Mouse (Mus musculus): ENCODE data around the gene Emc6. TPM values are rescaled to one million over a fixed set of nuclear protein-coding genes. Genes with fewer than 3 reads are reported as not detected.

Emc6 gene
- polyA plus RNA-seq (2016; fragmentation: Nextera tagmentation; extraction: Ambion mirVana) = 122 and 129 TPM in 2 replicates

GRCm38 (mm10) chr11:73176608-73177508 is at the start of gene Emc6, which contains the start of gene Tax1bp3:
Gene Emc6, minus strand, starts transcription at chr11:73177037.
Gene Tax1bp3, plus strand, starts transcription at chr11:73177083.
- peak; percentile 98 for ATAC-seq (ENCODE audit: low FRiP score, low read depth)
- Histone ChIP-seq H3K27ac (peak within 1 kb of the TSS; percentile 79), H3K9me3 (no peaks in the 10 kb centered on the region), H3K27me3 (replicated peaks) (no peaks in the 10 kb centered on the region), H3K4me1 (peaks cover 25% of the 10 kb centered on the region), H3K4me2 (replicated peaks) (peak within 1 kb of the TSS; percentile 73), H3K36me3 (peaks cover 13% of the 10 kb centered on the region), H3K4me3 (peak within 1 kb of the TSS; percentile 93), H3K9ac (peak within 1 kb of the TSS; percentile 86)
- under 1% methylated on average over 81 of the region's 81 CpGs for WGBS

GRCm38 (mm10) chr11:73225856-73226255 is 49.0 kb upstream of the Emc6 start:
- no peaks in the 10 kb centered on the region for H3K36me3 ChIP-seq
- no peak overlapping the region for H3K4me3 ChIP-seq
- H3K4me2 ChIP-seq (replicated peaks) = no peak overlapping the region
- ATAC-seq (ENCODE audit: low FRiP score, low read depth) = no peak
- H3K4me1 ChIP-seq = no peaks in the 10 kb centered on the region
- no peak overlapping the region for H3K27ac ChIP-seq
- no peak overlapping the region for H3K9ac ChIP-seq
- WGBS = 93% methylated on average over 6 of the region's 6 CpGs
- peaks cover 3% of the 10 kb centered on the region; the same call in 1 of the 2 replicates for H3K9me3 ChIP-seq
- H3K27me3 ChIP-seq (replicated peaks) = no peaks in the 10 kb centered on the region

DNA sequence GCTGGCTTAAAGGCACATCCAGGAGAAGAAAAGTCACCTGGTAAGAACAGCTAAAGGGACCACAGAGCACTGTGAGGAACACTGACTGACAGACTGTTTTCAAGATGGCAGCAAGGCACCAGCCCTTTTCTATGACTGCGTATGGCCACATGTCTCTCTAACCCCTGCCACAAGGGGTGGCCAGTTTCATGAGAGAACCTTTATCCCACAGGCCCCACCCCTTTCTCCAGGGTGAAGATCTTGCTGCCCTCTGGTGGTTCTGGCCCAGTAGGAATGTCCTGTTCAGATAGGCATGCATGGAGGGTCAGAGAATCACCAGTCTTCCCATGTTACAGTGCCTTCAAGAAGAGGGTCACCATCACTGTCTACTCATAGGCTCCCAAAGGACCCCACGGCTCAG is 47.1 kb upstream of the Emc6 start:
- no peaks in the 10 kb centered on the region for H3K36me3 ChIP-seq
- peaks cover under 1% of the 10 kb centered on the region; the same call in 1 of the 2 replicates for H3K9me3 ChIP-seq
- 73% methylated on average over 2 of the region's 2 CpGs for WGBS
- no peak overlapping the region for H3K27ac ChIP-seq
- no peaks in the 10 kb centered on the region for H3K27me3 ChIP-seq (replicated peaks)
- no peak overlapping the region for H3K9ac ChIP-seq
- H3K4me3 ChIP-seq = no peak overlapping the region
- no peak for ATAC-seq (ENCODE audit: low FRiP score, low read depth)
- no peaks in the 10 kb centered on the region for H3K4me1 ChIP-seq
- no peak overlapping the region for H3K4me2 ChIP-seq (replicated peaks)

DNA sequence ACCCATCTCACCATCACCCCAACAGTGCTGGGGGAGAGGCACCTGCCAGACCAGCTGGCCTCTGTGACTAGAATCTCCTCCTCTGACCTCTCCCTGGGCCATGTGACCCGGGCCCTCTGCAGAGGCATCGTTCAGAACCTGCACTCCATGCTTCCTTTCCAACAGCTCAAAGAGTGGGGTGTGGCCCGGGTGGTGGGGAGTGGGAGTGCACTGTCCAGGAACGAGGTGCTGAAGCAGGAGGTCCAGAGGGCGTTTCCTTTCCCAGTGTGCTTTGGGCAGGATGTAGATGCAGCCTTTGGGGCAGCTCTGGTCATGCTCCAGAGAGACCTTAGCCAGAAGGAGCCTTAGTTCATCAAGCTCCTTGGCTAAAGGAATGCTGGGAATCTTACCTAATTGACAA is 46.0 kb upstream of the Emc6 start:
- WGBS = 46% methylated on average over 5 of the region's 5 CpGs
- no peaks in the 10 kb centered on the region for H3K27me3 ChIP-seq (replicated peaks)
- ATAC-seq (ENCODE audit: low FRiP score, low read depth) = no peak
- H3K4me2 ChIP-seq (replicated peaks) = no peak overlapping the region
- H3K27ac ChIP-seq = no peak overlapping the region
- no peaks in the 10 kb centered on the region for H3K9me3 ChIP-seq
- no peaks in the 10 kb centered on the region for H3K4me1 ChIP-seq
- no peaks in the 10 kb centered on the region for H3K36me3 ChIP-seq
- no peak overlapping the region for H3K9ac ChIP-seq
- no peak overlapping the region for H3K4me3 ChIP-seq

GRCm38 (mm10) chr11:73220651-73221050 is 43.8 kb upstream of the Emc6 start:
- no peak overlapping the region for H3K4me2 ChIP-seq (replicated peaks)
- no peaks in the 10 kb centered on the region for H3K36me3 ChIP-seq
- H3K4me1 ChIP-seq = no peaks in the 10 kb centered on the region
- H3K9ac ChIP-seq = no peak overlapping the region
- no peak for ATAC-seq (ENCODE audit: low FRiP score, low read depth)
- no peak overlapping the region for H3K27ac ChIP-seq
- H3K27me3 ChIP-seq (replicated peaks) = no peaks in the 10 kb centered on the region
- H3K4me3 ChIP-seq = no peak overlapping the region
- no peaks in the 10 kb centered on the region for H3K9me3 ChIP-seq
- 89% methylated on average over 1 of the region's 1 CpGs for WGBS

DNA sequence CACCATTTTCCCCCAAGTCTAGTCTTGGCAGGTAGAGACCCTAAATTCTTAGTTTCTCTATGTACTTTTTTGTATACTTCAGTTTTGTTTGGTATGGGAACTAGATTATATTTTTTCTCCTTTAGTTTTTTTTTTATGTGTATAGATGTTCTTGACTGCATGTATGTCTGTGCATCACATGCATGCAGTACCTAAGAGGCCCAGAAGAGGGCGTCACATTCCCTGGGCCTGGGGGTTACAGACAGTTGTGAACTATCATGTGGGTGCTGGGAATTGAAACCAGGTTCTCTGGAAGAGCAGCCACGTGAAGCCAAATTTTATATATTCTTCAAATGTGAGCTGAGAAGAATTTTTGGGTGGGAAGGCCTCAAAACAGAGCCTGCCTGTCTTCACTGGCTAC is 42.8 kb upstream of the Emc6 start:
- H3K9ac ChIP-seq = no peak overlapping the region
- no peak for ATAC-seq (ENCODE audit: low FRiP score, low read depth)
- WGBS = 51% methylated on average over 2 of the region's 2 CpGs

GRCm38 (mm10) chr11:73213956-73214355 is 37.1 kb upstream of the Emc6 start:
- H3K36me3 ChIP-seq = no peaks in the 10 kb centered on the region
- no peak overlapping the region for H3K9ac ChIP-seq
- H3K4me1 ChIP-seq = no peaks in the 10 kb centered on the region
- H3K27ac ChIP-seq = no peak overlapping the region
- no peak overlapping the region for H3K4me2 ChIP-seq (replicated peaks)
- 82% methylated on average over 3 of the region's 3 CpGs for WGBS
- H3K4me3 ChIP-seq = no peak overlapping the region
- H3K9me3 ChIP-seq = no peaks in the 10 kb centered on the region
- ATAC-seq (ENCODE audit: low FRiP score, low read depth) = no peak
- no peaks in the 10 kb centered on the region for H3K27me3 ChIP-seq (replicated peaks)

More for the DNA sequence above, 42.8 kb upstream of the Emc6 start:
- no peaks in the 10 kb centered on the region for H3K36me3 ChIP-seq
- H3K27ac ChIP-seq = no peak overlapping the region
- H3K4me1 ChIP-seq = no peaks in the 10 kb centered on the region
- H3K4me3 ChIP-seq = no peak overlapping the region
- no peak overlapping the region for H3K4me2 ChIP-seq (replicated peaks)
- H3K27me3 ChIP-seq (replicated peaks) = no peaks in the 10 kb centered on the region
- H3K9me3 ChIP-seq = no peaks in the 10 kb centered on the region

GRCm38 (mm10) chr11:73207621-73208020 is 30.8 kb upstream of the Emc6 start:
- no peaks in the 10 kb centered on the region for H3K9me3 ChIP-seq
- no peaks in the 10 kb centered on the region for H3K4me1 ChIP-seq
- no peak overlapping the region for H3K4me3 ChIP-seq
- no peaks in the 10 kb centered on the region for H3K27me3 ChIP-seq (replicated peaks)
- no peak overlapping the region for H3K27ac ChIP-seq
- H3K9ac ChIP-seq = no peak overlapping the region
- ATAC-seq (ENCODE audit: low FRiP score, low read depth) = no peak
- no peak overlapping the region for H3K4me2 ChIP-seq (replicated peaks)
- H3K36me3 ChIP-seq = no peaks in the 10 kb centered on the region
- WGBS = 71% methylated on average over 2 of the region's 2 CpGs

DNA sequence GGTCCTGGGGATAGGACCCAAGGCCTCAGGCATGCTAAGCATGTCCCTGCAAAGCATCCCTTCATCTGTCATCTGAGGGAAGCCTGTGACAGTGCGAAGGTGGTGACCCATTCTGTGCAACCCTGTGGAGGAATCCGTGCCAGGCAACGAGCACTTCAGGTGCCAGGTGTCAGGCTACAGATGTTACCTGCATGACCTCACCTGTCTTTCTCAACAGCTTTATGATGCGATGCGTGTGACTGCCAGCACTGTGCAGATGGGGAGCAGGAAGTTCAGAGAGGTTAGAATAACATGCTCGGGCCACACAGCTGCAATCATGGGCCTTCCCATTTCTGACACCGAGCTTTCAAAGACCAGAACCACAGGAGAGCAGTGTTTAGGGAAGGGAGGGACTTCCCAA is 28.4 kb upstream of the Emc6 start:
- no peaks in the 10 kb centered on the region for H3K9me3 ChIP-seq
- H3K27ac ChIP-seq = no peak overlapping the region
- H3K4me2 ChIP-seq (replicated peaks) = no peak overlapping the region
- no peak overlapping the region for H3K9ac ChIP-seq
- H3K27me3 ChIP-seq (replicated peaks) = no peaks in the 10 kb centered on the region
- H3K36me3 ChIP-seq = no peaks in the 10 kb centered on the region
- 0 out of 2 replicates have a peak, but pooled peaks cover under 1% of the 10 kb centered on the region for H3K4me1 ChIP-seq
- WGBS = 66% methylated on average over 7 of the region's 7 CpGs
- no peak for ATAC-seq (ENCODE audit: low FRiP score, low read depth)
- H3K4me3 ChIP-seq = no peak overlapping the region

DNA sequence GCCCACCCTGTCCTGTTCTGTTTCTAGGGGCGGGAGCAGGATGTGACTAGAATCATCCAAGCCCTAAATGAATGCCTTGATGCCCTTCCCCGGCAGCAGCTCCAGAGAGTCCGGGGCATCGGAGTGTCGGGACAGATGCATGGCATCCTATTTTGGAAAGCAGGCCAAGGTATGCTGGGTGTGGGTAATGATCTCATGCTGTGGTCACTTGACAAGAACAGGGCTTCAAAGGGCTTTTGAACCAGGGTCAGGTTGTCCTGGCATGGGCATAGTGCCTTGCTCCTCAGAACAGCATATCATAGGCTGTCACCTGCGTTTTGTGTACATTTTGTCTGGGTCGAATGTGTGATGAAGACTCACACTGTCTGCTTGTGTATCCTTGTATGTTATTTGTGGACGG is 27.1 kb upstream of the Emc6 start:
- no peak for ATAC-seq (ENCODE audit: low FRiP score, low read depth)
- no peaks in the 10 kb centered on the region for H3K27me3 ChIP-seq (replicated peaks)
- no peaks in the 10 kb centered on the region for H3K9me3 ChIP-seq
- H3K27ac ChIP-seq = no peak overlapping the region
- H3K9ac ChIP-seq = no peak overlapping the region
- H3K36me3 ChIP-seq = no peaks in the 10 kb centered on the region
- no peak overlapping the region for H3K4me3 ChIP-seq
- WGBS = 90% methylated on average over 8 of the region's 8 CpGs
- no peak overlapping the region for H3K4me2 ChIP-seq (replicated peaks)
- H3K4me1 ChIP-seq = peaks cover 7% of the 10 kb centered on the region

DNA sequence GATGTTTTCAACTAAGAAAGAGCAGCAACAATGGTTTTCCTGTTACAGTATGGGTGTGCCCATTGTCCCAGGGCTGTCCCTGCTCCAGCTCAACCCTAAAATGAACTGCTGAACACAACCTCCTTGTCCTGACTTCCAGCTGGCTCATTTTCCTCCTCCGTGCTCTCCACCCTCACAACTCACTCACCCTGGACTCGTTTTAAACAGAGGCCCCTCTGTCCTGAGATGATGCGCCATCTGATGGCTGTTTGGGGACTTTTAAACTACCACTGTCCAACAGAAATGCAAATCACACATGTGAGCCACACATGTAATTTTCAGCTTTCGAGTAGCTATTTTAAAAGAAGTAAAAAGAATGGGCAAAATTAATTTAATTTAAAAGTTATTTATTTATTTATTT is 24.8 kb upstream of the Emc6 start:
- WGBS = 33% methylated on average over 4 of the region's 4 CpGs
- Histone ChIP-seq H3K4me2 (replicated peaks) (no peak overlapping the region), H3K36me3 (no peaks in the 10 kb centered on the region), H3K27ac (no peak overlapping the region), H3K4me1 (peaks cover 18% of the 10 kb centered on the region), H3K9me3 (no peaks in the 10 kb centered on the region), H3K4me3 (no peak overlapping the region), H3K9ac (no peak overlapping the region), H3K27me3 (replicated peaks) (no peaks in the 10 kb centered on the region)
- no peak for ATAC-seq (ENCODE audit: low FRiP score, low read depth)

- 71% methylated on average over 2 of the region's 2 CpGs for WGBS
- Histone ChIP-seq H3K27ac (no peak overlapping the region), H3K4me2 (replicated peaks) (no peak overlapping the region), H3K9ac (no peak overlapping the region), H3K27me3 (replicated peaks) (no peaks in the 10 kb centered on the region), H3K36me3 (peaks cover 2% of the 10 kb centered on the region; the same call in 1 of the 2 replicates), H3K9me3 (no peaks in the 10 kb centered on the region), H3K4me1 (peaks cover 18% of the 10 kb centered on the region), H3K4me3 (no peak overlapping the region)
- ATAC-seq (ENCODE audit: low FRiP score, low read depth) = no peak
These were observed 24.2 kb upstream of the Emc6 start for GRCm38 (mm10) chr11:73201021-73201420.

Measured in neural tube, embryonic 12.5 days (tissue).